Mouse (Mus musculus): ENCODE data around the gene Rapgef1. TPM values are rescaled to one million over a fixed set of nuclear protein-coding genes. Genes with fewer than 3 reads are reported as not detected.

Gene Rapgef1
- polyA plus RNA-seq, 1 experiment from 2014 or later: 22.5 TPM

- no peaks in the 10 kb centered on the region for H3K36me3 ChIP-seq (ENCODE audit: control insufficient read depth, insufficient read depth)
- H3K4me2 ChIP-seq (ENCODE audit: low read length): no peak overlapping the region
- H3K4me3 ChIP-seq (replicated peaks; ENCODE audit: low read length): no peak overlapping the region
- WGBS: 89% methylated on average over 5 of the region's 5 CpGs
- no peak overlapping the region for H3K27ac ChIP-seq (ENCODE audit: low read length)
- H3K9ac ChIP-seq (replicated peaks; ENCODE audit: low read depth, low read length): no peak overlapping the region
- ATAC-seq: no peak
- peaks cover 33% of the 10 kb centered on the region for H3K4me1 ChIP-seq (replicated peaks; ENCODE audit: control insufficient read depth, insufficient read depth, low read length)
- no peaks in the 10 kb centered on the region for H3K27me3 ChIP-seq (replicated peaks; ENCODE audit: control insufficient read depth, insufficient read depth, low read length)
- no peaks in the 10 kb centered on the region for H3K9me3 ChIP-seq (ENCODE audit: control insufficient read depth, low read length)
Measured at GRCm38 (mm10) chr2:29665421-29665820, 45.9 kb downstream of the Rapgef1 start.

GRCm38 (mm10) chr2:29666589-29666988 lies 47.1 kb downstream of the Rapgef1 start:
- ATAC-seq: no peak
- Histone ChIP-seq H3K27ac (ENCODE audit: low read length) (no peak overlapping the region), H3K36me3 (ENCODE audit: control insufficient read depth, insufficient read depth) (no peaks in the 10 kb centered on the region), H3K4me1 (replicated peaks; ENCODE audit: control insufficient read depth, insufficient read depth, low read length) (peaks cover 45% of the 10 kb centered on the region), H3K9ac (replicated peaks; ENCODE audit: low read depth, low read length) (no peak overlapping the region), H3K27me3 (replicated peaks; ENCODE audit: control insufficient read depth, insufficient read depth, low read length) (no peaks in the 10 kb centered on the region), H3K4me3 (replicated peaks; ENCODE audit: low read length) (no peak overlapping the region), H3K9me3 (ENCODE audit: control insufficient read depth, low read length) (no peaks in the 10 kb centered on the region), H3K4me2 (ENCODE audit: low read length) (no peak overlapping the region)
- 11% methylated on average over 7 of the region's 7 CpGs for WGBS

GRCm38 (mm10) chr2:29667109-29667508 lies 47.6 kb downstream of the Rapgef1 start:
- 71% methylated on average over 4 of the region's 4 CpGs for WGBS
- no peak for ATAC-seq
- peaks cover 49% of the 10 kb centered on the region for H3K4me1 ChIP-seq (replicated peaks; ENCODE audit: control insufficient read depth, insufficient read depth, low read length)
- H3K27ac ChIP-seq (ENCODE audit: low read length): no peak overlapping the region
- no peaks in the 10 kb centered on the region for H3K36me3 ChIP-seq (ENCODE audit: control insufficient read depth, insufficient read depth)
- no peak overlapping the region for H3K4me3 ChIP-seq (replicated peaks; ENCODE audit: low read length)
- no peaks in the 10 kb centered on the region for H3K9me3 ChIP-seq (ENCODE audit: control insufficient read depth, low read length)
- H3K9ac ChIP-seq (replicated peaks; ENCODE audit: low read depth, low read length): no peak overlapping the region
- no peaks in the 10 kb centered on the region for H3K27me3 ChIP-seq (replicated peaks; ENCODE audit: control insufficient read depth, insufficient read depth, low read length)
- H3K4me2 ChIP-seq (ENCODE audit: low read length): no peak overlapping the region

GRCm38 (mm10) chr2:29668011-29668691 lies 48.6 kb downstream of the Rapgef1 start:
- no peaks in the 10 kb centered on the region for H3K9me3 ChIP-seq (ENCODE audit: control insufficient read depth, low read length)
- H3K4me1 ChIP-seq (replicated peaks; ENCODE audit: control insufficient read depth, insufficient read depth, low read length): peaks cover 45% of the 10 kb centered on the region

GRCm38 (mm10) chr2:29668963-29669362 lies 49.4 kb downstream of the Rapgef1 start:
- H3K9ac ChIP-seq (replicated peaks; ENCODE audit: low read depth, low read length): no peak overlapping the region
- no peak overlapping the region for H3K4me2 ChIP-seq (ENCODE audit: low read length)
- peaks cover 45% of the 10 kb centered on the region for H3K4me1 ChIP-seq (replicated peaks; ENCODE audit: control insufficient read depth, insufficient read depth, low read length)
- H3K9me3 ChIP-seq (ENCODE audit: control insufficient read depth, low read length): no peaks in the 10 kb centered on the region
- no peak for ATAC-seq
- 82% methylated on average over 4 of the region's 4 CpGs for WGBS
- H3K4me3 ChIP-seq (replicated peaks; ENCODE audit: low read length): no peak overlapping the region
- H3K36me3 ChIP-seq (ENCODE audit: control insufficient read depth, insufficient read depth): no peaks in the 10 kb centered on the region
- H3K27ac ChIP-seq (ENCODE audit: low read length): no peak overlapping the region
- H3K27me3 ChIP-seq (replicated peaks; ENCODE audit: control insufficient read depth, insufficient read depth, low read length): no peaks in the 10 kb centered on the region

More at GRCm38 (mm10) chr2:29668011-29668691, 48.6 kb downstream of the Rapgef1 start:
- no peak overlapping the region for H3K4me3 ChIP-seq (replicated peaks; ENCODE audit: low read length)
- no peak overlapping the region for H3K4me2 ChIP-seq (ENCODE audit: low read length)
- H3K27ac ChIP-seq (ENCODE audit: low read length): no peak overlapping the region
- WGBS: 87% methylated on average over 7 of the region's 7 CpGs
- no peak overlapping the region for H3K9ac ChIP-seq (replicated peaks; ENCODE audit: low read depth, low read length)
- no peaks in the 10 kb centered on the region for H3K27me3 ChIP-seq (replicated peaks; ENCODE audit: control insufficient read depth, insufficient read depth, low read length)
- no peaks in the 10 kb centered on the region for H3K36me3 ChIP-seq (ENCODE audit: control insufficient read depth, insufficient read depth)
- no peak for ATAC-seq

DNA sequence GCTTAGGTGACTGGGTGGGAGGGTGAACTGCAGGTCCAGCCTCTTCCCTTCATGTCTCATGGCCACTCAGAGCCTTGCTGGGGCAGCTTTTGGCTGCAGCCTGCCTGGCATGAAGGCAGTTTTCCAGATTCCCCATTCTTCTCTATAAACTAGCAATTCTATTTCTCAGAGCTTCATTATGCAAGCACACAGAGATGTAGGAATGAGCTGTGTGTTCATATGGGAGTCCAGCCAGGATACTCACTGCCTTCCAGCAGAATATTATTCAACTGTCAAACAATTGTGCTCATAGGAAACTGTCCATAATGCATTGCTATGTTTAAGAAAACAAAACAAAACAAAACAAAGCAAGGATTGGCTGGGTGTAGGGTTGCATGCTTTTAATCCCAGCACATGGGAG lies 50.2 kb downstream of the Rapgef1 start:
- H3K9me3 ChIP-seq (ENCODE audit: control insufficient read depth, low read length): no peaks in the 10 kb centered on the region
- peak; percentile 32; the same call in 1 of the 2 replicates for ATAC-seq

GRCm38 (mm10) chr2:29670231-29670991 lies 50.9 kb downstream of the Rapgef1 start:
- 21% methylated on average over 9 of the region's 9 CpGs for WGBS
- H3K4me1 ChIP-seq (replicated peaks; ENCODE audit: control insufficient read depth, insufficient read depth, low read length): peaks cover 45% of the 10 kb centered on the region

More for the DNA sequence above, 50.2 kb downstream of the Rapgef1 start:
- no peaks in the 10 kb centered on the region for H3K36me3 ChIP-seq (ENCODE audit: control insufficient read depth, insufficient read depth)
- H3K4me2 ChIP-seq (ENCODE audit: low read length): no peak overlapping the region; the same call in 1 of the 2 replicates
- H3K4me1 ChIP-seq (replicated peaks; ENCODE audit: control insufficient read depth, insufficient read depth, low read length): peaks cover 45% of the 10 kb centered on the region
- H3K27ac ChIP-seq (ENCODE audit: low read length): peak overlapping the region; percentile 41
- H3K4me3 ChIP-seq (replicated peaks; ENCODE audit: low read length): no peak overlapping the region
- H3K27me3 ChIP-seq (replicated peaks; ENCODE audit: control insufficient read depth, insufficient read depth, low read length): no peaks in the 10 kb centered on the region
- H3K9ac ChIP-seq (replicated peaks; ENCODE audit: low read depth, low read length): no peak overlapping the region

DNA sequence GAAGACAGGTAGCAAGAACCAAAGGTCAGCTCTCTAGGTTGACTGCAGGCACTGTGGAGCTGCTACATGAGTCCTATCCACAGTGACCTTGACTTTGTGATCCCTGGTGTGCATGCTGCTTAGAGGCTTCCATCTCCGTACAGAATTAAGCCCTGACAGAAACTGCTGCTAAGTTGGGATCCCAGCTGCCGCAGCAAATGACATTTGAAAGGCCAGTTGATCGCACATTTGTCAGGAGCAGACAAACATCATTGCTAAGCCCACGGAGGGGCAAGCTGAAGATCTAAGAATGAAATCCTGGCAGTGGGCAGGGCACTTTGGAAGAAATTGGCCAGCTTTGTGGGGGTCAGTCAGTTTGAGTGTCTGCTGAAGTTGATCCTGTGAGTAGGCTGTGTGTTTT lies 51.9 kb downstream of the Rapgef1 start:
- Histone ChIP-seq H3K4me1 (replicated peaks; ENCODE audit: control insufficient read depth, insufficient read depth, low read length) (peaks cover 42% of the 10 kb centered on the region), H3K9ac (replicated peaks; ENCODE audit: low read depth, low read length) (no peak overlapping the region), H3K4me2 (ENCODE audit: low read length) (no peak overlapping the region), H3K36me3 (ENCODE audit: control insufficient read depth, insufficient read depth) (no peaks in the 10 kb centered on the region), H3K9me3 (ENCODE audit: control insufficient read depth, low read length) (no peaks in the 10 kb centered on the region), H3K27me3 (replicated peaks; ENCODE audit: control insufficient read depth, insufficient read depth, low read length) (no peaks in the 10 kb centered on the region), H3K27ac (ENCODE audit: low read length) (no peak overlapping the region), H3K4me3 (replicated peaks; ENCODE audit: low read length) (no peak overlapping the region)
- 74% methylated on average over 4 of the region's 4 CpGs for WGBS
- ATAC-seq: no peak

More at GRCm38 (mm10) chr2:29670231-29670991, 50.9 kb downstream of the Rapgef1 start:
- no peaks in the 10 kb centered on the region for H3K36me3 ChIP-seq (ENCODE audit: control insufficient read depth, insufficient read depth)
- peak; percentile 65 for ATAC-seq
- no peak overlapping the region for H3K4me3 ChIP-seq (replicated peaks; ENCODE audit: low read length)
- H3K27ac ChIP-seq (ENCODE audit: low read length): peak overlapping the region; percentile 41
- H3K27me3 ChIP-seq (replicated peaks; ENCODE audit: control insufficient read depth, insufficient read depth, low read length): no peaks in the 10 kb centered on the region
- no peak overlapping the region for H3K4me2 ChIP-seq (ENCODE audit: low read length)
- no peak overlapping the region for H3K9ac ChIP-seq (replicated peaks; ENCODE audit: low read depth, low read length)
- H3K9me3 ChIP-seq (ENCODE audit: control insufficient read depth, low read length): no peaks in the 10 kb centered on the region

DNA sequence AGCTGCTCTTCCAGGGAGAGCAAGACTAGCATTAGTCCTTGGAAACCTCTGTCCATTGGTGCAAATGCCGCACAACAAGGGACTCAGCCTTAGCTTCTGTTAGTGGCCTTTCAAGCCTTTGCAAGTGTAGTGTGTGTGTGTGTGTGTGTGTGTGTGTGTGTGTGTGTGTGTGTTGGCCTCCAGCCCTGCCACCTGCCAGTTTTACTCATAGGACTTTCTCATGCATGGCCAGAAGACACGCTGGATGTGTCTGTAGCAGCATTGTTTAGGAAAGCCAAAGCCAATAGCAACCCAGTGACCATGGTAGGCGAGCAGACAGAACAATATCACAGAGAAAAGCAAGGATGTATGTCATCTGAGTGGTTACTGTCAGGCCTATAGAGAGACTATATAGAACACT lies 52.3 kb downstream of the Rapgef1 start:
- no peak overlapping the region for H3K4me3 ChIP-seq (replicated peaks; ENCODE audit: low read length)
- H3K4me1 ChIP-seq (replicated peaks; ENCODE audit: control insufficient read depth, insufficient read depth, low read length): peaks cover 37% of the 10 kb centered on the region
- no peaks in the 10 kb centered on the region for H3K36me3 ChIP-seq (ENCODE audit: control insufficient read depth, insufficient read depth)
- no peak overlapping the region for H3K9ac ChIP-seq (replicated peaks; ENCODE audit: low read depth, low read length)
- no peak overlapping the region for H3K4me2 ChIP-seq (ENCODE audit: low read length)
- H3K27ac ChIP-seq (ENCODE audit: low read length): no peak overlapping the region
- no peak for ATAC-seq
- H3K27me3 ChIP-seq (replicated peaks; ENCODE audit: control insufficient read depth, insufficient read depth, low read length): no peaks in the 10 kb centered on the region
- WGBS: 80% methylated on average over 3 of the region's 3 CpGs
- H3K9me3 ChIP-seq (ENCODE audit: control insufficient read depth, low read length): no peaks in the 10 kb centered on the region

All from forebrain, embryonic 16.5 days (tissue).